Mouse (Mus musculus) heart, adult 8-10 months (tissue): ENCODE measurements around the gene Agmat. TPM values are rescaled to one million over a fixed set of nuclear protein-coding genes. Genes with fewer than 3 reads are reported as not detected.
"Not testable (repeated sequence)": the region's sequence is repeated elsewhere in the genome, so short reads cannot be mapped to it uniquely, and the experiment has no call there.

ENCODE experiments used
- DNase-seq: peaks from one replicate; pipeline ENCODE4 v3.0.0; 2022; ENCODE audit warnings: low spot score
- total RNA-seq, 4 experiments: library from RNA; stranded (reverse); gene quantifications; 2 replicates each; pipeline ENCODE4 v1.2.4; 2022

Agmat gene
- total RNA-seq, 4 experiments from 2014 or later, result 0.44 to 0.66 (median 0.63) TPM; not detected in 1

DNA sequence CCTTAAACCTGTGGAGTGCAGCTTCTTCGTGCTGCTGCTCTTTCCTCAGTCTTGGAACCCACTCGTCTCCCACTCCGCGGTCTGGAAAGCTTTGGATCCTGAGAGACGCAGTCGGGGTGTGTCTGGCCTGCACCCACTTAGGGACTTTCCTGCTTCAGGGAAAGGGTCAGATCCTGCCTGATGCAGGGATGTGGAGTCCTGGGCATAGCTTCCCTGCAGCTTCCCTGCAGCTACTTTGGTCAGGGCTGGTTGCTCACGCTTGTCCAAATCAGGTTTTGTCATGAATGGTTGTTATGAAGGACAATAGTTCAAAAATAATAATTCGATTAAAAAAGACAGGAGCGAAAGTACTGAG, 11.3 kb upstream of the Agmat start:
- no peak for DNase-seq

DNA sequence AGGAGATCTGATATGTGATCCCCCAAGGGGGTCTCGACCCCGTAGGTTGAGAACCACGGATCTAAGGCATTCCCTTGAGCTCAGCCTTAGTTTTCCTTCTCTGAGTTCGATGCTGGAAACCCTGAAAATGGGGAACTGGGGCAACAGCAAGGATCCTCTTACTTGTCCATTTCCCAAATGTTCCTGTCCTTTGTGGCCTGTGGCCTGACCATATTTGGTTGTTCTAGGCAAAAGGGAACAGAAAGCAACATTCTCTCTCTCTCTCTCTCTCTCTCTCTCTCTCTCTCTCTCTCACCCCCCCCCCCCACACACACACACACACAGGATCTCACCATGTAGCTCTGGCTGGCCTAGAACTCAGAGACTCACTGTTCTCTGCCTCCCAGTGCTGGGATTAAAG, 9.6 kb upstream of the Agmat start:
- DNase-seq, result no peak

DNA sequence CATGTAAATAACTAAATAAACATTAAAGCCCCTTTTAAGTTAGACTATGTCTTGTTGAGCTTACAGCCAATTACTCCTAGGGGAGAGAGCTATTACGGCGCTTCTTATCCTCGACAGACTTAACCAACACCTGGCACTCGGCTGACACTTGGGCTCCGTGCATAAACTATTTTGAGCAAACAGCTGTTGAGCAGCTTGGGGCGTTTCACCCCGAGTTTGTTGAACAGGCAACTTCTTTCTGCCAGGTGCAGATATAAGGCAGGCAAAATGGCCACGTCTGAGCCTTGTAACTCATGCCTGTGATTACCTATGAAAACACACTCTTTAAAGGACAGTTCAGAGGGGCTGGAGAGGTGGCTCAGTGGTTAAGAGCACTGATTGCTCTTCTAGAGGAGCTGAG, 8.5 kb upstream of the Agmat start:
- no peak for DNase-seq

DNA sequence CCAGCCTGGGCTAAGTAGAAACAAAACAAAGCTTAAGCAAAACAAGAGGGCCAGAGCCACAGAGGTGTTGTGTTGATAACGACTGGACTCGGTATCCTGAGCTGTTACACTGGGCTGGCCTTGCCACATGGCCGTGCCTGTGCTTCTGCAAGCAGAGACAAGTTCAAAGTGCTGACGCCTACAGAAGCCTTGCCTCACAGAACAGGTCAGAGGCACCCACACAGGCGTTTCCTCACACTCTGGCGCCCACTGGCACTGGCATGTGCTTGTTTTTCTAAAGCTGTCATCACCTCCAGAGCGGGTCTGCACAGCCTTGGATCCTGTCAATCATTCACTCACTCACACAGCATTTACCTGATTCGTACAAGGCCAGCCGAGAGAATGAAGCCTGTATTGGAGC, 4.6 kb upstream of the Agmat start:
- no peak for DNase-seq

DNA sequence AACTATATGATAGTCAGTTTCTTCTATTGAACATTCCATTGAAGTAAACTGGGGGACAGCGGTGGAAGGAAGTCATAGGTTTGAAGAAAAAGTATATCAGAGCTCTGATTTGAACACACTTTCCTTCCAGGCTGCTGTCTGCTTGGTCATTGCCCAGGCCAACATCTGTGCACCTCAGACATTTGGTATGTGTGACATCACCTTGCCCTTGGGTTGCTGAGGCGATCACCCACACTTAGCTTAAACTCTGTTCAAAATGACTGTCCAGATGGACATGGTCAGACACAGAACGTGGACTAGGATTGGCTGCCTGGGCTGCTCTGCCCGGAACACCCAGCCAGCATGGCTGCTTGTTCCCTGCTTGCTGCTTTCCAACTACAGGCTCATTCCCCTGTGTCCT, 4.1 kb upstream of the Agmat start:
- no peak for DNase-seq

DNA sequence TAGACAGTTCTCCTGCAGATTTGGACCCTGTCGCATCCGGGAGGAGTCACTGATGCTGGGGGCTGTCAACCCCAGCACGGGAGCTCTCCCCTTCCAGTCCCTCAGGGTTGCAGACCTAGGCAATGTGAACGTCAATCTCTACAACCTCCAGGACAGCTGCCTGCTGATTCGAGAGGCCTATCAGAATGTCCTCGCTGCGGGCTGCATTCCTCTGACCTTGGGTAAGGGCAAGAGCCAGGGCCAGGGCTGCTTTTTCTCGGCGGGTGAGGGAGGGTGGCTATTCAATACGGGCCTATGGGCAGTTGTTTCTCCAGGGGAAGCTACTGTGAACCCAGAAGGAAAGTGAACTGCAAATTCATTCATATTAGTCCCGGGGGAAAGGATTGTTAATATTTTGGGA, 3.1 kb downstream of the Agmat start:
- no peak for DNase-seq

DNA sequence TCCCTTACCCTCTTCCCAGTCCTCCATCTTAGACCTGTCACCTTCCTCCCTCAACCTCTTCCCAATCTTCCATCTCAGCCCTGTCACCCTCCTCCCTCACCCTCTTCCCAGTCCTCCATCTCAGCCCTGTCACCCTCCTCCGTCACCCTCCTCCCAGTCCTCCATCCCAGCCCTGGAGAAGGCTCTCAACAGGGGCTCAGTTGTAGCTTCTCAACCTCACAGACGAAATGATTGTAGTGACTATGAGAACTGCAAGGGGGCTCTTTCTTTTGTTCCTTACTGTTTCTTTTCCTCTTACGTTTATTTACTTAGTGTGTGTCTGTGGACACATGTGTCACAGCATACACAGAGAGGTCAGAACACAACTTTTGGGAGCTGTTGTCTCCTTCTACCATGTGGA, 4.4 kb downstream of the Agmat start:
- no peak for DNase-seq

DNA sequence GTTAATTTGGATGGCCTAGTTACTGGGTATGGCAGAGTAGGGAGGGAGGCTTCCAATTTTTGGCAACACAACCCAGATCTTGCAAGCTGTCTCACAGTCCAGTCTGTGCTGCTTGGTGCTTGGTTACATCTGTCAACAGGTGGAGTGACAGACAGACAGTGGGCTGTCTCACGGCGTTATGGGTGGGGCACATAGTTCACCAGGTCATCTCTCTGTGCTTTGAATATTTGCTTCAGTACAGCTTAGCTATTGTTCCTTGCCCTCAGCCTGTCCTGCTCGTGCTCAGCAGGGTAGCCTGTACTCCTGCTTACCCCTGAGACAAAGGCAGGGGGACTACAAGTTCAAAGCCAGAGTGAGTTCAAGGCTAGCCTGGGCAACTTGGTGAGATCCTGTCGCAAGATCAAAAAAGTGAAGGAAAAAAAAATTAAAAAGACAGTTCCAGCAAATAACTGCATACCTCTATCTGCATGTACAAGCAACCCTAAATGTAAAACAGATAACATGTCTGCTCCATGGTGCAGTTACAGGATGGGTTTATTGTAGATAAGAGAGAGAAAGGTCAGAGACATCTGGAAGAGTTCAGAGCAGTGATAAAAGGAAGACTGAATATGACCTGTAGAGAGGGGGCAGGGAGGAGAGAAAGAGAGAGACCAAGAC, 5.1 kb downstream of the Agmat start:
- no peak for DNase-seq

DNA sequence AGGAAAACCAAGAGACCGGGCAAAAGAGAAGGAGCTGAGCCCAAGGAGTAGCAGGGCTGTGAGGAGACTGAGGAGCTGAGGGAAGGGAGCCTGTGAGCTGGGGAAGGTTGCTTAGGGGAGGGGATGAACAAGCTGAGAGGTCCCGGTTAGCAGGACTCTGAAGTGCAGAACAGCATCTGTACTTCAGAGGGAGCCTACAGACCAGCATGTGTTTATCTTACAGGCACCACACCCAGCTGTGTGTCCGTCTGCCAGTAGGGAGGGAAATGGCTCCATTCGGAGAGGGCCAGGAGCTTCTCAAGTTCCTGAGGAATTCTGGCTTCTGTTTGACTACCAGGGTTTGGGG, 5.6 kb downstream of the Agmat start:
- no peak for DNase-seq

DNA sequence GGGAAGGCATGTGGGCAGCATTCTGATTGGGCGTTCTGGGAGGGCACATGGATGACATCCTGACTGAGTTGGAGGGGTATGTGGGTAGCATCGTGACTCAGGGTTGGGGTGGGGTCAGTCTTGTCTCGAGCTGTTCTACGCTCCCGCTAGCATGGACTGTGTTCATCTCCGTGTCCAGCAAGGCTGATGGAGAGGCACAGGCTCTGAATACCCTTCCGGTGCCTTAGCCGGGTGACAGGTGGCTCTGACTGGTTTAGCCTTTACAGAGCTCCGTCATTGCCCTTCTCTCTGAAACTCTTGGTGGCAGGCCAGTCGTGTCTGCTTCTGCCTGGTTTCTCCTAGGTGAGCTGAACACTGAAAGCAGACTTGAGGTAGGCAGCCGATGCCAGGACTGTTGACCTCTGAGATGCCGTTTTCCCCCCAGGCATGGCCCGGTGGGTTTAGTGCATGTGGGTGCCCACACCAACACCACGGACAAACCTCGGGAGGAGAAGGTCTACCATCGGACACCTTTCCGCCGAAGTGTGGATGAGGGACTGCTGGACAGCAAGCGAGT, 9.0 kb downstream of the Agmat start:
- no peak for DNase-seq

DNA sequence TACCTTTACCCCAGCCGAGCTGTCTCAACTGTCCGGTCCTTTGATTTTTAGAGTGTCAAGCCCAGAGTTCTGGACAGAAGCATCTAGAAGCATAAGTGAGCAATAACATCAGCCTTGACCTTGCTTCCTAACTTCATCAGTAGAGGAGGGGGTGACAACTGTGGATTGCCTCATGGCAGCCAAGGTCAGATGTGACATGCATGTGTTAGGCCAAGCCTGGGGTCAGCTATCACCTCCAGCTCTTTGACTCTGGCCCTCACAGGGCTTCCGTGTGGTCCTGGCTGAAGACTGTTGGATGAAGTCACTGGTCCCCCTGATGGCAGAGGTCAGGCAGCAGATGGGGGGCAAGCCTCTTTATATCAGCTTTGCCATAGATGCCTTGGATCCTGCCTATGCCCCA, 10.7 kb downstream of the Agmat start:
- DNase-seq, result no peak

DNA sequence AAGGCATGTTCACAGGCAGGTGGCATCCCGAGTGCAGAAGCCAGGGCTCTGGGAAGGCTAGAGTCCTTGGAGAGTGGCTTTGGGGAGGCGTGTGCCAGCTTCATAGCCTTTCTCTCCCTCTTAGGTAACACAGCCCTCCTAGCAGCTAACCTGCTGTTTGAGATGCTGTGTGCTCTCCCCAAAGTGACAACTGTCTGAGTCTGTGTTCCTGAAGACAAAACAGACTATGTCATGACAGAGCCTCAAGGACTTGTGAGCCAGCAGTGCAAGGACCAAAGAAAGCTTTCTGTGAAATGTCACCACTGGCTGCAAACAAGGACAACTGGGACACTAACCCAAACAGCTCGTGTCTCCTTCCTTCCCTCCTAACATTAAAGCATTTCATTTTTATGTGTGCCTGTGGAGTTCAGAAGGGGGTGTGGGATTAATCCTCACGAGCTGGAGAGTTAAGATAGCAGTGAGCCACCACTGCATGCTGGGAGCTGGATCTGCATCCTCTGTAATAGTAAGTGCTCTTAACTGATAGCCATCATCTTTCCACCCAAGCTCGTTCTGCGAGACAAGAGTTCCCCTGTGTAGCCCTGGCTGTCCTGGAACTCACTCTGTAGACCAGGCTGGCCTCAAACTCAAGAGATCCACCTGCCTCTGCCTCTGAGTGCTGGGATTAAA, 12.5 kb downstream of the Agmat start:
- no peak for DNase-seq

DNA sequence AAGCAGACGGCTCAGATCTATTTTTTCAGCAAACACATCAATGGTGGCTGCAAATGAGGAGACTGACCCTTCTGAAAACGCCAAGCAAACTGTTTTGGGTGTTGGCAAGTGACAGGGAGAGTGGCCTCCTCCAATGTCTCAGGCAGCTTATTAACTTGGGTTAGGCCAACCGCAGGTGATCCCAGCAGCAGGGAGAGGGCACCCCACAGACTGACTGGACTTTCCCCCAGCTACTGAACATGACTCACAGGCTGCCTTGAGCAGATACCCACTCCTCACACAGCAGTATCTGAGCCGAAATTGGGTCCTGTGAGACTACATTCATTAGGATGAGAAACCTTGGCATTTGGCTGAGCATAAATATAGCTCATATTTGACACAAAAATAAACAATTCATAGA, 14.5 kb downstream of the Agmat start:
- DNase-seq, result no peak

DNA sequence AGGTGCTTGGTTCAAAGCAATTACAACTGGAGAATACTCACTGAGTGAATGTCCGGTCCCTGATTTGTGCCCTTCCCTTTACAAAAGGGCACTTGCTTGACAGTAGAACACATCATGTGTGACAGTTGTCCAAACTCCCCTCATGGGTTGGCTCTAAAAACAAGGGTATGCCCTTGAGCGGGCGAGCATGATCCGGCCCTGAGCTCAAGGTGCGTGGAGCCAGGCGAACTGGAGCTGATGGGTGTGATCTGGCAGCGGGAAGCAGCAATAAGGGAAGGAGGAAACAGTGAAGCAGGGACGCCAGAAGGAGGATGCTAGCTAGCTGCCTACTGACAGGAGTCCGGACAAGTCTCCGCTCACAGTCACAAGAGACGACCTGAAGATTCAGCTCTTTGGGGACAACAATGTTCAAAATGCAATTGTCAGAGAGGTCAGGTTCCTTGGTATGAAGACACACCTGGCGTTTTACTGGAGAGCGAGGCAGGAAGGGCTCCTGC, 15.7 kb downstream of the Agmat start:
- no peak for DNase-seq

DNA sequence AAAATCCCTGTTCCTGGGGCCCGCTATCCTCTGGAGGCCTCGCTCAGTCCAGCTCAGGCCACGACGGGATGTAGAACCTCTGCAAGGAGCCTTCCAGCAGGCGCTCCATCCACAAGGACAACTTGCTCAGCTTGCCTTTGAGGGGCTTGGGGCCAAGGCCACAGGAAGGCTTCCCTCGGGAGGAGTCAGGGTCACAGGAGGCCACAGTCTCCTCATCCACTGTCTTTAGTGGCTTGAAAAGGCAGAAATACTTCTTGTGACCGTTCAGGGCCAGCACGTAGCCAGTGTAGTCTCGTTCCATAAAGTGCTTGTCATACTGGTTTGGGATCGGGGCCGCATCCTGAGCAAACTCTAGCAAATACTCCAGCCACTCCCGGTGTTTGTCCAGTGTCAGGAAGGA, 17.0 kb downstream of the Agmat start:
- DNase-seq, result no peak

DNA sequence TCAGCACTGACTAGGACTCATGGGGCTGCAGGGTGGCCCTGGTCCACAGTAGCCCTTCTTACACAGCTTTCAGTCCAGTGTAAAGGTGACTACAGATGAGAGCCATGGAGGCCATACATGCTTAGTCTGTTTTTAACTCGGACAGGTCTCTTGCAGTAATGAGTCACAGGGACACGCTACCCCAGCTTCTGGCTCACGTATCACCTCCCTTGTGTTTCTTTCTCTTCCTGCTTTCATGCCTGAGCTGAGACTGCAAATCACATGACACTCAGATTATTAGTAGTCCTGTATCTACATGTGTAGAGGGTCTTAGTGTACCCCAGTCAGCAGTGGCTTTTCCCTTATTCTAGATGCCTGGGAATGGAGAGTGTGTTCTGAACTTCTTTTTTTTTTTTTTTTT, 18.5 kb downstream of the Agmat start:
- DNase-seq, result no peak

DNA sequence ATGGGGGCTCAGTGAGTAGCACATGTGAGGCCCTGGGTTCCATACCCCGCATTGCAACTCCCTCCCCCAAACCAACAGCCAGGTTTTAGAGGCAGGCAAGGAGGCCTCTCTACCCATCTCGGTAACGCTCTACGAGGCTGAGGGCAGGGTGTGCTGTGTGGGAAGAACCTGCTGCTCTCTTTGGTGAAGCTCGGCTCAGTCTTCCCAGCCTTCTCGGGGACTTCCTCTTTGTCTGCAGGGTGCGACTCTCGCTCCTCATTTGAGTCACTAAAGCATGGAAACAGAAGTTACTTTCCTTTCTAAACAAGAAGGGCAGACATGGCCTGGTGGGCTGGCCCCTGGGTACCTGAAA, 19.8 kb downstream of the Agmat start:
- peak; percentile 34 for DNase-seq

DNA sequence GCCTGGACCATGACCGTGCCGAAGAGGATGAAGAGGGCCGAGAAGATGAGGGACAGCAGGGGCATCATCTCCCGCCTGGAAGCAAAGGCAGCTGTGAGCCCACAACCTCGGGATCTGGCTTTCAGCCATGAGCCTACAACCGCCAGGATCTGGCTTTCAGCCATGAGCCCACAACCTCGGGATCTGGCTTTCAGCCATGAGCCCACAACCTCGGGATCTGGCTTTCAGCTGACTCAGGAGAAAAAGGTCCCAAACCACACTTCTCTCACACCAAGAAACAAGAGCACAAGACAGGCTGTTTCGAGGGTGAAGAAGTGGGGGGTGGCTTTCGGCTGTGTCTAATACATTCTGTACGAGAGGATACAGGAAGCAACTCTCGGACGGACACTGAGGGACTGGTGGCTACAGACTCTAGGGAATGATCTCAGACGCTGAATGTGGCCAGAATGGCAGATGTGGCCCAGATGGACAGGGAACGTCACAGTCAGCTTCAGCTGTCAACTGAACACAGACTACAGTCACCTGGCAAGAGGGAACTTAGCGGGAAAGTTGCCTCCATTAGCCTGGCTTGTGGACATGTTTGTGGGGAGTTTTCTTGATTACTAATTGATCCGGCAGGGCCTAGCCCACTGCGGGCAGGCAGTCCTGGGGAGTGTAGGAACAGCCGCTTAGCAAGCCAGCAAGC, 20.3 kb downstream of the Agmat start:
- peak; percentile 81 for DNase-seq

DNA sequence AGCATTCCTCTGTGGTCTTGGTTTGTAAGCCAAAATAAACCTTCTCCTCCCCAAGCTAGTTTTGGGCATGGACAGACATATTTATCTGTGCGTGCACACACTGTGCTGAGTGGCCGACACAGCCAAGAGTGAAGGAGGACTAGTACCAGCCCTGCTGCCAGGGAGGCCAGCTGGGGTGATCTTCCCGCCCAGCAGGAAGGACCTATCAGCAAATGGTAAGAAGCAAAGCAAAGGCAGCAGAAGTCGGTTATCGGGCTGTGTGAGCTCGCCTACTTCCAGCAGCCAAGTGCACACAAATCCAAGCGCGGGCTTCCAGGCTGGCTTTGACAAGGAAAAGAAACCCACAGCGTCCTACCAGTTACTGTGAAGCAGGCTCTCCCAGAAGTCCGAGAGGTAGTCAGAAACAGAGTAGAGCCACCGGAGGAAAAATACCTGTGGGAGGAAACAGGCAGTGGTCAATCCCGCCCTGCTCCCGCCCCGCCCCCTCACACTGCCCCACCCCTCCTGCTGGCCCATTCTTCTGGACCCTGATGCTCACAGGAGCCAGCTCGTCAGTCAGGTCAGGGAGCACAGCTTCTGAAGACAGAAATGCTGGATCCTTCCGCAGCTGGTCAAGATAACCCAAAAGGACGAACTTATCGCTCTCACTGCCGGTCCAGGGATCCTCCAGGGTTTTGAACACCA, 21.0 kb downstream of the Agmat start:
- no peak for DNase-seq

DNA sequence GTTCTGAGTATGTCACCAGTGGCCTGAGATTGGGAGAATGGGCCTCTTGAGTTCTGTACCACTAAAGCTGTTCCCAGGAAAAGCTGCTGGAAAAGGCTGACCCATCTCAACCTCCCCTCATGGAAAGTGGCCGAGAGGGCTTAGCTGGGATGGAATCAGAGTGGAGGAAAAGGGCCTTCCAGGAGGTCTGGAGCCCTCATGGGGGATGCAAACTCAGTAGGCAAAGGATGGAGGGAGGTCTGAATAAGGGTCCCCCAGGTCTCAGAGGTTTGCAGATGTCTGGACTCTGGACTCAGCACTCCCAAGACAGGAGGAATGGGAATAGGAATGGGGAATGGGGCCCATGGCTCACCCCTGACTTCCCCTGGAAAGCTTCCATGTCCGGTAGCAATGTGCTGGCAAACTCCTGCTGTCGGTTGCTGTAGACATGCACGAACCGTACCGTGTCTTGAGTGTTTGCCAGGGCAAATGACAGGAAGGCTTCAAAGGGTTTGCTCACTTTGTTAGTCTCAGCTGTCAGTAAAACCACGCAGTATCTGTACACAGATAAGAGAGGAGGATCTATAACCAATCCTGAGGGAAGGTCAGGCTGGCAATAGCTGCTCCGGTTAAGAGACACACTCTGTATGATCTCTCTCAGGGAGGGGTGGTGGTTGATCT, 23.2 kb downstream of the Agmat start:
- DNase-seq, result no peak

DNA sequence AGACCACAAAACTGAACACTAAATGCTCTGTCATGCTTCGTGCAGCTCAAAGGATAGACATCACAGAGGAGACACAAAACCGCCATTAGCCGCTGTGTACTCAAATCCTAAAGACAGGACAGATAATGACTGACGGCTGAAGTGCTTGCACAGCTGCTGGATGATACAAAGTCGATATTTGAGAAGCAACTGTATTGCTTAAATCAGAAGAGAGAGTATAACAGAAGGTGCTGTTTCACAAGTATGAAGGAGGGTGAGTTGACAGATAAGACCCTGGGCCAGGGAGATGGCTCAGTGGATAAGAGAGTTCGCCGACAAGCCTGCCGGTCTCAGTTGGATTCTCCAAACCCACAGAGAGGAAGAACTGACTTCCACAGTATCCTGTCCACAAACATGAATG, 25.4 kb downstream of the Agmat start:
- no peak for DNase-seq

DNA sequence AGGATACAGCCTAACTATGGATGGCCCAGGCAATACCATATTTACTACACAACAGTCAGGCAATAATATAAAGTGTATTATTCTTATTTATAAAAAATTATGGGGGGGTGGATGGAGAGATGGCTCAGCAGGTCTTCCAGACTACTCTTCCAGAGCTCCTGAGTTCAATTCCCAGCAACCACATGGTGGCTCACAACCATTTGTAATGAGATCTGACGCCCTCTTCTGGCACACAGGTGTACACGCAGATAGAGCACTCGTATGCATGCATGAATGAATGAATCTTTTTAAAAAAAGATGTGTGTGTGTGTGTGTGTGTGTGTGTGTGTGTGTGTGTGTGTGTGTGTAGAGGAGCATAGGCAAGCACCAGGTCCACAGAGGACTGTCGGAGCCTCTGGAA, 26.5 kb downstream of the Agmat start:
- not testable (repeated sequence) for DNase-seq
